Comparison of ENCODE assay signal across 16 mouse cellular contexts in the genomic region with DNA sequence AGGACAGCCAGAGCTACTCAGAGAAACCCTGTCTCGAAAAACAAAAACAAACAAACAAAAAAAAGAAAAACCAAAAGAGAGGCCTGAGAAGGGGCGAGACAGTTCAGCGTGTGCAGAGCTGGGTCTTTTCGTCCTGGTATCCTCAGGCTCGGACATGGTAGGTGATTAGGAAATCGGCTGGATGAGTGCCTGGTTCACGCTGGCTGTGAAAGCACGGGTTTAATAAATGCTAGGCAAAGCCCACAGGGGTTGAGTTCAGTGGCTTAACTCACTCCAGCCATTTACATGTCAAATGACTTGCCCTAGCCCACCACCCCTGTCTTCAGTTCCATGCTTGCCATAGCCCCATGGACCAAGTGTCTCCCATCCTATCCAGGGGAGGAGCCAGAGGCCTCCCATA. TPM values are rescaled to one million over a fixed set of nuclear protein-coding genes. Genes with fewer than 3 reads are reported as not detected.
DNase-seq lines count a peak whose midpoint lies in the region; ATAC-seq and TF ChIP-seq lines count a peak whose summit lies in the region.
"Had no signal": no experiment of that assay in that cellular context is flagged by ENCODE, and none has a peak within 500 bp of the region (broad histone marks: within the 10 kb centered on the region; RNA-seq: fewer than 3 reads in every experiment).

No protein-coding gene starts in this region.

- no peak for TF ChIP-seq POLR2A in kidney, adult 2 months (IDR thresholded peaks at IDR 0.05; ENCODE audit: low read depth, low read length)

- WGBS in kidney, adult 2 months, result 66% methylated on average over 8 of the region's 8 CpGs
- WGBS in forebrain, embryonic 11.5 days, result 88% methylated on average over 8 of the region's 8 CpGs

- ATAC-seq in forebrain, embryonic 11.5 days (replicated peaks; ENCODE audit: low FRiP score), result no peak
- ATAC-seq: midbrain, embryonic 16.5 days had no signal

- H3K9ac ChIP-seq in forebrain, embryonic 11.5 days (ENCODE audit: low read length), result no peak overlapping the region
- H3K9ac ChIP-seq: hindbrain, embryonic 15.5 days; limb, embryonic 12.5 days had no signal

- no peaks in the 10 kb centered on the region for H3K27me3 ChIP-seq in kidney, adult 2 months (replicated peaks; ENCODE audit: control insufficient read depth, insufficient read depth, low read length)
- peaks cover 19% of the 10 kb centered on the region for H3K27me3 ChIP-seq in forebrain, embryonic 11.5 days (ENCODE audit: control insufficient read depth, insufficient read depth, low read length)

- H3K4me3 ChIP-seq in kidney, adult 2 months (ENCODE audit: insufficient read depth, low read depth, low read length), result no peak overlapping the region
- no peak overlapping the region for H3K4me3 ChIP-seq in forebrain, embryonic 11.5 days (ENCODE audit: low read depth, low read length)
- H3K4me3 ChIP-seq: hindbrain, embryonic 15.5 days; left cerebral cortex, adult 2 months; limb, embryonic 12.5 days; megakaryocyte, embryonic 14.5 days had no signal

- DNase-seq in heart, adult 18-20 months, result peak; percentile 52 to 62
- no peak for DNase-seq in heart, adult 9 months (ENCODE audit: low spot score in 2 of 2)
- peak; percentile 73 for DNase-seq in kidney, adult 2 months
- DNase-seq in kidney, postnatal 4 days, result no peak
- peak; percentile 66 for DNase-seq in adipocyte (ENCODE audit: low spot score)
- DNase-seq in kidney, adult 9 months, result peak; percentile 57
- DNase-seq in layer of hippocampus, adult 18-20 months (ENCODE audit: low spot score in 2 of 2), result no peak
- no peak for DNase-seq in forebrain, embryonic 11.5 days (ENCODE audit: low spot score)
- DNase-seq: cerebellum, adult 18-20 months; thymus, postnatal 4 days had no signal

- peaks cover 5% of the 10 kb centered on the region; the same call in 1 of the 2 replicates for H3K4me1 ChIP-seq in kidney, adult 2 months (ENCODE audit: control insufficient read depth, insufficient read depth, low read length)
- H3K4me1 ChIP-seq in forebrain, embryonic 11.5 days (replicated peaks; ENCODE audit: control insufficient read depth, insufficient read depth, low read length), result peaks cover 12% of the 10 kb centered on the region; the same call in 1 of the 2 replicates

- H3K9me3 ChIP-seq in forebrain, embryonic 11.5 days (ENCODE audit: control insufficient read depth, low read length), result no peaks in the 10 kb centered on the region
- H3K9me3 ChIP-seq: hindbrain, embryonic 15.5 days; limb, embryonic 12.5 days; megakaryocyte, embryonic 14.5 days had no signal

- H3K4me2 ChIP-seq in forebrain, embryonic 11.5 days (ENCODE audit: low read depth, low read length, severe bottlenecking), result no peak overlapping the region
- H3K4me2 ChIP-seq: hindbrain, embryonic 15.5 days; limb, embryonic 12.5 days had no signal

- no peak overlapping the region; the same call in 1 of the 2 replicates for H3K27ac ChIP-seq in kidney, adult 2 months (ENCODE audit: insufficient read depth, low read depth, low read length)
- no peak overlapping the region for H3K27ac ChIP-seq in forebrain, embryonic 11.5 days (ENCODE audit: low read depth, low read length)
- H3K27ac ChIP-seq: hindbrain, embryonic 15.5 days; left cerebral cortex, adult 2 months; limb, embryonic 12.5 days had no signal

- no peak for TF ChIP-seq CTCF in kidney, adult 2 months (conservative IDR thresholded peaks at IDR 0.05; ENCODE audit: insufficient read depth, insufficient read length, low read depth, low read length)

- no peaks in the 10 kb centered on the region for H3K36me3 ChIP-seq in kidney, adult 2 months (ENCODE audit: control insufficient read depth, insufficient read depth, low read length)
- no peaks in the 10 kb centered on the region for H3K36me3 ChIP-seq in forebrain, embryonic 11.5 days (ENCODE audit: control insufficient read depth, insufficient read depth, low read length)
- H3K36me3 ChIP-seq: hindbrain, embryonic 15.5 days; limb, embryonic 12.5 days had no signal

RNA-seq across cellular contexts. Expression of gene Nfatc2, which starts 14.3 kb away (rescaled TPM):
- 10 to 100 TPM in 1 of 2 experiments, 1 to 10 TPM in 1; 8.7 to 10.1 TPM for total RNA-seq in heart, adult 18-20 months (2021)
- 2.9 and 3.4 TPM in 2 replicates for polyA plus RNA-seq in kidney, adult 2 months (2012; rRNA removed)
- 10 to 100 TPM; 18.3 to 18.6 TPM for total RNA-seq in layer of hippocampus, adult 18-20 months (2021)
- 0.55 and 0.89 TPM in 2 replicates for polyA plus RNA-seq in forebrain, embryonic 11.5 days (2014; fragmentation: Nextera tagmentation; extraction: Ambion mirVana)
- total RNA-seq: MEL had no signal

Comparison
In these comparisons a context has a peak if more than half of its experiments do, and no peak if none do; other contexts are left out.
1. DNase-seq: peak in heart, adult 18-20 months (2 of 2), kidney, adult 2 months (single experiment), adipocyte (single experiment) and kidney, adult 9 months (single experiment); none in heart, adult 9 months (0 of 2), kidney, postnatal 4 days (0 of 2), layer of hippocampus, adult 18-20 months (0 of 2) and forebrain, embryonic 11.5 days (single experiment).